9 mouse cellular contexts compared by ENCODE assay signal in genomic region chr10:127755770-127756468, GRCm38 (mm10). TPM values are rescaled to one million over a fixed set of nuclear protein-coding genes. Genes with fewer than 3 reads are reported as not detected.
DNase-seq lines count a peak whose midpoint lies in the region; ATAC-seq and TF ChIP-seq lines count a peak whose summit lies in the region.
"Had no signal": no experiment of that assay in that cellular context is flagged by ENCODE, and none has a peak within 500 bp of the region (broad histone marks: within the 10 kb centered on the region; RNA-seq: fewer than 3 reads in every experiment).

No protein-coding gene starts in this region.

- no peak overlapping the region for H3K9ac ChIP-seq in heart, adult 2 months (ENCODE audit: low read depth, low read length)
- no peak overlapping the region; the same call in 1 of the 2 replicates for H3K9ac ChIP-seq in lung, embryonic 15.5 days

- H3K36me3 ChIP-seq in heart, adult 2 months (ENCODE audit: control insufficient read depth, insufficient read depth, low read length) = peaks cover 2% of the 10 kb centered on the region; the same call in 1 of the 2 replicates
- no peaks in the 10 kb centered on the region for H3K36me3 ChIP-seq in lung, embryonic 15.5 days

- H3K27me3 ChIP-seq in heart, adult 2 months (ENCODE audit: control insufficient read depth, insufficient read depth, low read length) = no peaks in the 10 kb centered on the region
- no peaks in the 10 kb centered on the region for H3K27me3 ChIP-seq in lung, embryonic 15.5 days

- WGBS in heart, adult 2 months = 20% methylated on average over 18 of the region's 18 CpGs
- 21% methylated on average over 18 of the region's 18 CpGs for WGBS in lung, embryonic 15.5 days

- peak overlapping the region; percentile 74 for H3K27ac ChIP-seq in heart, adult 2 months
- H3K27ac ChIP-seq in lung, embryonic 15.5 days = peak overlapping the region; percentile 48

- no peak for ATAC-seq in lung, embryonic 15.5 days (ENCODE audit: borderline replicate concordance, extremely low read depth, low FRiP score, low TSS enrichment)

- peaks cover 9% of the 10 kb centered on the region for H3K4me1 ChIP-seq in heart, adult 2 months (ENCODE audit: control insufficient read depth, insufficient read depth, low read length)
- H3K4me1 ChIP-seq in lung, embryonic 15.5 days = peaks cover 12% of the 10 kb centered on the region

- no peaks in the 10 kb centered on the region for H3K9me3 ChIP-seq in lung, embryonic 15.5 days

- H3K4me3 ChIP-seq in heart, adult 2 months = peak overlapping the region; percentile 27
- peak overlapping the region; percentile 24 for H3K4me3 ChIP-seq in lung, embryonic 15.5 days
- H3K4me3 ChIP-seq: myocyte had no signal

- TF ChIP-seq EP300 in heart, adult 2 months (IDR thresholded peaks at IDR 0.05; ENCODE audit: insufficient read depth, low read depth, low read length) = peak; percentile 64; the same call in 1 of the 2 replicates

- TF ChIP-seq CTCF in heart, adult 2 months (IDR thresholded peaks at IDR 0.05) = no peak

- H3K4me2 ChIP-seq in lung, embryonic 15.5 days = peak overlapping the region; percentile 59

- H3K79me2 ChIP-seq in heart, adult 2 months (replicated peaks; ENCODE audit: control insufficient read depth, insufficient read depth, low read length) = no peaks in the 10 kb centered on the region

- peak; percentile 25 for DNase-seq in embryo, embryonic 10 days (ENCODE audit: low spot score)
- no peak for DNase-seq in embryo, embryonic 9.5 days (ENCODE audit: extremely low spot score)
- peak; percentile 58 to 64 for DNase-seq in heart, adult 2 months
- peak; percentile 18 for DNase-seq in kidney, adult 18-20 months
- no peak for DNase-seq in gastrocnemius, postnatal 10 days
- DNase-seq in cerebellum, postnatal 10 days = no peak
- DNase-seq in adrenal gland, postnatal 4 days (ENCODE audit: low spot score in 2 of 2) = no peak

- peak; percentile 67; the same call in 1 of the 2 replicates for TF ChIP-seq POLR2A in heart, adult 2 months (IDR thresholded peaks at IDR 0.05; ENCODE audit: insufficient read depth, low read depth, low read length)

- intact Hi-C loops in heart, adult 2 months (cut with DNase I) = no loop called here

RNA-seq across cellular contexts. Expression of gene Rdh1, which starts 3.6 kb away (rescaled TPM):
- total RNA-seq in heart, adult 2 months (2021) = under 1 TPM in 1 of 2 experiments, not detected in 1; 0.05 TPM
- 0.04 TPM in 1 of 2 replicates, not detected in the other for polyA plus RNA-seq in heart, adult 2 months (2012; rRNA removed)
- polyA plus RNA-seq in lung, embryonic 15.5 days (2015; fragmentation: Nextera tagmentation; extraction: Ambion mirVana) = not detected in 2 replicates
- under 1 TPM; 0.09 to 0.11 TPM for total RNA-seq in gastrocnemius, postnatal 10 days (2021)
- 1 to 10 TPM; 1.3 to 1.9 TPM for total RNA-seq in adrenal gland, postnatal 4 days (2021)

RNA-seq across cellular contexts. Expression of gene Rdh16f1, which starts 3.7 kb away (rescaled TPM):
- under 1 TPM in 1 of 2 experiments, not detected in 1; 0.10 TPM for total RNA-seq in heart, adult 2 months (2021)
- 0.12 TPM in 1 of 2 replicates, not detected in the other for polyA plus RNA-seq in heart, adult 2 months (2012; rRNA removed)
- polyA plus RNA-seq in lung, embryonic 15.5 days (2015; fragmentation: Nextera tagmentation; extraction: Ambion mirVana) = 0.15 TPM in 1 of 2 replicates, not detected in the other
- total RNA-seq in gastrocnemius, postnatal 10 days (2021) = under 1 TPM in 1 of 2 experiments, not detected in 1; 0.34 TPM
- total RNA-seq in adrenal gland, postnatal 4 days (2021) = 1 to 10 TPM; 2.3 to 2.5 TPM

RNA-seq across cellular contexts. Expression of gene Gpr182, which starts 4.4 kb away (rescaled TPM):
- 1 to 10 TPM; 2.6 to 3.9 TPM for total RNA-seq in heart, adult 2 months (2021)
- 7.7 and 8.6 TPM in 2 replicates for polyA plus RNA-seq in heart, adult 2 months (2012; rRNA removed)
- polyA plus RNA-seq in lung, embryonic 15.5 days (2015; fragmentation: Nextera tagmentation; extraction: Ambion mirVana) = 10.4 and 11.8 TPM in 2 replicates
- under 1 TPM; 0.38 to 0.47 TPM for total RNA-seq in gastrocnemius, postnatal 10 days (2021)
- total RNA-seq in adrenal gland, postnatal 4 days (2021) = 10 to 100 TPM; 13.7 to 17.4 TPM

RNA-seq across cellular contexts. Expression of gene Zbtb39, which starts 16.6 kb away (rescaled TPM):
- 1 to 10 TPM; 7.7 to 7.8 TPM for total RNA-seq in heart, adult 2 months (2021)
- 4.3 and 6.3 TPM in 2 replicates for polyA plus RNA-seq in heart, adult 2 months (2012; rRNA removed)
- 2.9 and 3.1 TPM in 2 replicates for polyA plus RNA-seq in lung, embryonic 15.5 days (2015; fragmentation: Nextera tagmentation; extraction: Ambion mirVana)
- 1 to 10 TPM; 5.9 to 6.0 TPM for total RNA-seq in gastrocnemius, postnatal 10 days (2021)
- 10 to 100 TPM; 16.2 to 17.4 TPM for total RNA-seq in adrenal gland, postnatal 4 days (2021)

RNA-seq across cellular contexts. Expression of gene Rdh9, which starts 20.3 kb away (rescaled TPM):
- not detected for total RNA-seq in heart, adult 2 months (2021)
- 0.20 TPM in 1 of 2 replicates, not detected in the other for polyA plus RNA-seq in heart, adult 2 months (2012; rRNA removed)
- 0.15 TPM in 1 of 2 replicates, not detected in the other for polyA plus RNA-seq in lung, embryonic 15.5 days (2015; fragmentation: Nextera tagmentation; extraction: Ambion mirVana)
- total RNA-seq in gastrocnemius, postnatal 10 days (2021) = under 1 TPM in 1 of 2 experiments, not detected in 1; 0.56 TPM
- 1 to 10 TPM in 1 of 2 experiments, not detected in 1; 4.3 TPM for total RNA-seq in adrenal gland, postnatal 4 days (2021)

Comparison
In these comparisons a context has a peak if more than half of its experiments do, and no peak if none do; other contexts are left out.
1. DNase-seq: peak in embryo, embryonic 10 days (single experiment), heart, adult 2 months (2 of 2) and kidney, adult 18-20 months (single experiment); none in embryo, embryonic 9.5 days (single experiment), gastrocnemius, postnatal 10 days (single experiment), cerebellum, postnatal 10 days (0 of 2) and adrenal gland, postnatal 4 days (0 of 2).